Mouse (Mus musculus): ENCODE measurements at regions not wholly inside any gene's neighbourhood (a gene's known extent, or its start where the extent isn't known, plus 50 kb on each side); places are given as distances from the start of the nearest gene placed in this dataset.

DNA sequence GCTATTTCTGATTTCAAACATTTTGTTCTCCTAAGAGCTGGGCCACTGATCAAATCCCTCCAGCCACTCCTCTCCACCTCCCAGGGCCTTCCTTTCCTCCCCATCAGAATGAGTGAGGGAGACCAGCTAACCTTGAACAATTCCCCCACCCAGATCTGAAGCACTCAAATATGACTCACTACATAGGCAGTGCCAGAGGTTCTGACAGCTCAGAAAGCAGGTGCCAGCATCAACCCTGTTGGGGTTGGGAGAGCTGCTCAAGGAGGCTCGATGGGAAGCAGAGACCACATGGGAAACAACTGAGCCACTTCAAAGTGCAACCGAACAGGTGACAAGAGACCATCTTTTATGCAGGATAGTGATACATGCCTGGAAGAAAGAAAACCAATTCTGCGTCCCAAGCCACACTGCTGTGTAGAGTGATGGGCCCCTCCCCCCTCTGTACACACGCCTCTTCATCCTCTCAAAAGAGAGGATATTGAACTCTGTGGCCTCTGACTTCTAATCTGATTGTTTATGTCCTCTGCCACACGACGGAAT lies 210.4 kb downstream of the 3100002H09Rik start:
- H3K4me1 ChIP-seq (ENCODE audit: control insufficient read depth, insufficient read depth, low read length), result no peaks in the 10 kb centered on the region
- no peak overlapping the region for H3K27ac ChIP-seq (ENCODE audit: insufficient read depth, low read depth, low read length)
- no peak overlapping the region for H3K4me3 ChIP-seq (ENCODE audit: insufficient read depth, low read length)
- TF ChIP-seq CTCF (IDR thresholded peaks at IDR 0.05; ENCODE audit: low read depth, low read length) (no peak), POLR2A (IDR thresholded peaks at IDR 0.05; ENCODE audit: borderline replicate concordance, low read depth, low read length) (no peak)

DNA sequence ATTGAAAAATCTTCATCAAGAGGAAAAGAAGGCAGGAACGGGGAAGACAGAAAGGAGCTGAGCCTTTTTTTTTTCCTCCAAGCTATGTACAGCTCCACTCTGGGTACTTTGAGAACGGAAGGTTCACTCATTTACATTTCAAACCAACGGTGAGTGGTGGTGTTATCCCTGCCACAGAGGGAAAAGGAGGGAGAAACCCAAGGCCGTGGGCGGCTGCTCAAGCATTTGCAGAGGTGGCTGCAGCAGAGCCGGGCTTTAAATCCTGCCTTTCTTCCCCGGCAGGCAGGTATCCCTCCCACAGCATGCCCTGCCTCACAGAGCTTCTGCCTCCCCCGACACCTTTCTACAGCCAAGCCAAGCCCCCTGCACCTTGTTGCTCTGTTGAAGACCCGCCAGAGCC lies 212.2 kb downstream of the 3100002H09Rik start:
- TF ChIP-seq POLR2A (IDR thresholded peaks at IDR 0.05; ENCODE audit: borderline replicate concordance, low read depth, low read length) (no peak), CTCF (IDR thresholded peaks at IDR 0.05; ENCODE audit: low read depth, low read length) (no peak)
- no peak overlapping the region for H3K27ac ChIP-seq (ENCODE audit: insufficient read depth, low read depth, low read length)
- H3K4me1 ChIP-seq (ENCODE audit: control insufficient read depth, insufficient read depth, low read length), result no peaks in the 10 kb centered on the region
- no peak overlapping the region for H3K4me3 ChIP-seq (ENCODE audit: insufficient read depth, low read length)

- Histone ChIP-seq H3K4me1 (ENCODE audit: control insufficient read depth, insufficient read depth, low read length) (no peaks in the 10 kb centered on the region), H3K27ac (ENCODE audit: insufficient read depth, low read depth, low read length) (no peak overlapping the region), H3K4me3 (ENCODE audit: insufficient read depth, low read length) (no peak overlapping the region)
- TF ChIP-seq CTCF (IDR thresholded peaks at IDR 0.05; ENCODE audit: low read depth, low read length) (no peak), POLR2A (IDR thresholded peaks at IDR 0.05; ENCODE audit: borderline replicate concordance, low read depth, low read length) (no peak)
These were observed 213.9 kb downstream of the 3100002H09Rik start for GRCm38 (mm10) chr4:124396566-124397283.

GRCm38 (mm10) chr4:124395966-124396395 lies 214.6 kb downstream of the 3100002H09Rik start:
- Histone ChIP-seq H3K4me1 (ENCODE audit: control insufficient read depth, insufficient read depth, low read length) (no peaks in the 10 kb centered on the region), H3K27ac (ENCODE audit: insufficient read depth, low read depth, low read length) (no peak overlapping the region), H3K4me3 (ENCODE audit: insufficient read depth, low read length) (no peak overlapping the region)
- no peak for TF ChIP-seq CTCF (IDR thresholded peaks at IDR 0.05; ENCODE audit: low read depth, low read length)
- TF ChIP-seq POLR2A (IDR thresholded peaks at IDR 0.05; ENCODE audit: borderline replicate concordance, low read depth, low read length), result no peak

DNA sequence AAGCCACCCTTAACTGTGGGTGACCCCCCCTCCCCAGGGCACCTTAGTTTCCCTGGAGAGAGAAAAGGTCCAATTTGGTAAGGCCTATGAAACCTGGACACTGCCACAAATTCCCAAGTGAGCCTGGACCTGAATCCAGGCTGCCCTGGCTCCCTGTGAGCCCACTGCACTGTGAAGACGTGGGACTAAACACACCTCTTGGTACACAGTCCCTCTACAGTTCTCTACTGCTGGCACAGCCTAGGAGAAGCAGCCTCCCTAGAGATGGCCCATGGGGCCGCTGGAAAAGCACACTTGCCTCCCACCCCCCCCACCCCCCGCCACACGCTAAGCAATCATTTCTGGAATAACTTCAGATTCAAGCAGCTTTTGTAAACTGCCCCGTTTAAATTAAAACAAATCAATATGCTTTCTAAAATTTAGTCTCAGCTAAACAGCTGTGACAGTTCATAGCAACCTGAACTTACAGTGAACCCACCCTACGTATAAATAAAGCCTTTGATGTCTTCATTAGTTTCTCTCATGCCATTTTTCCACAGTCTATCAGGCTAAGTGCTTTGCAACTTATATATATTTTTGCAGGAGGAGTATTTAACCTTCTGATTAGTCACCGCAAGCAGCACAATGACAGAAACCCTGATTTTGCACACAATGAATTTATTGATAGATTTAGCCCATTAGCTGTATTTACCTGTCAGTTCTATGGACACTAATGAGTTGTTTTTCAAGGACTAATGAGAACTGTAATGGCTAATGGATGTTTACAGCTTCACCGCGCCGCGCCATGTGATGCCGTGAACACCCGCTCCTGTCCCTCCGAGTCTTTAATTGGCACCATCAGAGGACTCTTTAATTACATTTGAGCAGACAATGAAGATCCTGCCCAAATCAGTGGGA lies 215.3 kb downstream of the 3100002H09Rik start:
- H3K4me3 ChIP-seq (ENCODE audit: insufficient read depth, low read length), result no peak overlapping the region
- H3K4me1 ChIP-seq (ENCODE audit: control insufficient read depth, insufficient read depth, low read length), result no peaks in the 10 kb centered on the region
- no peak for TF ChIP-seq CTCF (IDR thresholded peaks at IDR 0.05; ENCODE audit: low read depth, low read length)
- TF ChIP-seq POLR2A (IDR thresholded peaks at IDR 0.05; ENCODE audit: borderline replicate concordance, low read depth, low read length), result no peak

DNA sequence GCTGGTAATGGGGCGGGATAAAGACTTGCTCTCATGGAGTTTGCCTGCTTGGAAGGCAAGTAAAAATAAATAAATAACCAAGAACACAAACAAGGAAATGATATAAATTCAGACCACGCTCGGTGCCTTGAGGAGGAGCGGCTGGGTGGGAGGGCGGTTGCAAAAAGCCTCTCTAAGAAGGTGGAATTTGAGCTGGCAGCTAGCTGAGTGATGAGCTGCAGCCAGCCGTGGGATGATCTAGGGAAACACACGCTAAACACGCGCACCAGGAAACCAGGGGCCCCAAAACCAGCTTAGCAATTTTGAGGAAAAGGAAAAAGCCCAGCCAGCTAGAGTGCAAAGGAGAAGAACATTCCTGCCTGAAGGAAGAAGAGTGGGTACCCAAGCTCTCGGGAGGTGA lies 217.0 kb downstream of the 3100002H09Rik start:
- Histone ChIP-seq H3K4me3 (ENCODE audit: insufficient read depth, low read length) (no peak overlapping the region), H3K4me1 (ENCODE audit: control insufficient read depth, insufficient read depth, low read length) (no peaks in the 10 kb centered on the region)
- TF ChIP-seq CTCF (IDR thresholded peaks at IDR 0.05; ENCODE audit: low read depth, low read length) (no peak), POLR2A (IDR thresholded peaks at IDR 0.05; ENCODE audit: borderline replicate concordance, low read depth, low read length) (no peak)

More for the DNA sequence above, 215.3 kb downstream of the 3100002H09Rik start:
- no peak overlapping the region for H3K27ac ChIP-seq (ENCODE audit: insufficient read depth, low read depth, low read length)

DNA sequence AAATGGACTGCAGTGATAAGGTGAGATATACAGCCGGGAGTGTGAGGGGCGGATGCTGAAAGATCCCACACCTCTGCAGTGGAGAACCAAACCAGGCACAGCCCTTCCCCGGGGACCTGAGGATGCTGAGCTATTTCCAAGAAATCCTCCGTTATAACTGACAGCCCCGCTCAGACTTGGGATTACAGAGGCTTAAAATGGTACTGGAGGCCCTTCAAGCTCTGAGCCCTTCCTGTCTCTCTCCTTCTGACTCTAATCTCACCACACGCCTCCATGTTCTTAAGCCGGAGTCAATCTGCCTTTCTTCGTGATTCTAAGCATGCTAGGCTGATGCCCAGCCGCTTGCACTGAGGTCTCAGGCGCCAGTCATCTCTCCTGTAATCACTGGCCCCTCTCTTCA lies 221.5 kb downstream of the 3100002H09Rik start:
- TF ChIP-seq CTCF (IDR thresholded peaks at IDR 0.05; ENCODE audit: low read depth, low read length) (no peak), POLR2A (IDR thresholded peaks at IDR 0.05; ENCODE audit: borderline replicate concordance, low read depth, low read length) (no peak)
- no peaks in the 10 kb centered on the region for H3K4me1 ChIP-seq (ENCODE audit: control insufficient read depth, insufficient read depth, low read length)
- H3K27ac ChIP-seq (ENCODE audit: insufficient read depth, low read depth, low read length), result no peak overlapping the region
- H3K4me3 ChIP-seq (ENCODE audit: insufficient read depth, low read length), result no peak overlapping the region

More for the DNA sequence above, 217.0 kb downstream of the 3100002H09Rik start:
- no peak overlapping the region for H3K27ac ChIP-seq (ENCODE audit: insufficient read depth, low read depth, low read length)

- H3K4me1 ChIP-seq (ENCODE audit: control insufficient read depth, insufficient read depth, low read length), result no peaks in the 10 kb centered on the region
- no peak for TF ChIP-seq CTCF (IDR thresholded peaks at IDR 0.05; ENCODE audit: low read depth, low read length)
- no peak overlapping the region for H3K27ac ChIP-seq (ENCODE audit: insufficient read depth, low read depth, low read length)
- no peak overlapping the region for H3K4me3 ChIP-seq (ENCODE audit: insufficient read depth, low read length)
These were observed 225.2 kb downstream of the 3100002H09Rik start for GRCm38 (mm10) chr4:124385106-124386055.

DNA sequence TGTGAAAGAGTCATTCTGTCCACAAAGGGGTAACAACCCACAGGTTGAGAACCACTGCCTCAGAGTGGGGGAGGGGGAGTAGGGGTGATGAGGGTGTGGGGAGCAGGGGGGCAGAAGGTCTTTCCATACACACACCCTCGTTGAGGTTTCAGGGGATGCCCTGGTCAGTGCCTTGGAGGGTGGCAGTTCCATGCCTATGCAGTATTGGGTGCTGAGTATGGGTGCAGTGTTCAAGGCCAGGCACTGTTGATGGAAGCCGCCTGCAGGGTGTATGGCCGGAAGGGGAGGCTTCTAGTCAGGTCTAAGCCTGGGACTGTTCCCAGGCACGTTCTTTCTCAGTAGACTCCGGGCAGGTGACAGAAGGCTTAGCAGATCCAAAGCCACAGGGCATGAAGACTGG lies 234.1 kb downstream of the 3100002H09Rik start:
- Histone ChIP-seq H3K4me1 (ENCODE audit: control insufficient read depth, insufficient read depth, low read length) (no peaks in the 10 kb centered on the region), H3K4me3 (ENCODE audit: insufficient read depth, low read length) (no peak overlapping the region), H3K27ac (ENCODE audit: insufficient read depth, low read depth, low read length) (no peak overlapping the region)
- TF ChIP-seq POLR2A (IDR thresholded peaks at IDR 0.05; ENCODE audit: borderline replicate concordance, low read depth, low read length) (no peak), CTCF (IDR thresholded peaks at IDR 0.05; ENCODE audit: low read depth, low read length) (no peak)
